Mouse (Mus musculus) fat pad, adult 2 months (tissue): ENCODE data around the gene Fgfr2.

Experiments used
- DNase-seq: peaks from one replicate; pipeline ENCODE4 v3.0.0-alpha.2; 2011; ENCODE audit warnings: low read depth, low spot score; ENCODE audit errors: extremely low read depth

Gene Fgfr2

GRCm38 (mm10) chr7:132731558-132731957 is 391.6 kb downstream of the Fgfr2 start:
- no peak for DNase-seq

- no peak for DNase-seq
Observed at GRCm38 (mm10) chr7:132730510-132730909, 392.6 kb downstream of the Fgfr2 start.

- DNase-seq = no peak
Observed at GRCm38 (mm10) chr7:132729093-132729831, 393.9 kb downstream of the Fgfr2 start.

GRCm38 (mm10) chr7:132726106-132726861 is 396.9 kb downstream of the Fgfr2 start:
- no peak for DNase-seq

GRCm38 (mm10) chr7:132724501-132725062 is 398.6 kb downstream of the Fgfr2 start:
- no peak for DNase-seq

- peak; percentile 46 for DNase-seq
Observed at GRCm38 (mm10) chr7:132723906-132724305, 399.2 kb downstream of the Fgfr2 start.

GRCm38 (mm10) chr7:132722401-132723370 is 400.5 kb downstream of the Fgfr2 start:
- DNase-seq = no peak

GRCm38 (mm10) chr7:132720562-132720961 is 402.6 kb downstream of the Fgfr2 start:
- no peak for DNase-seq

- DNase-seq = no peak
Observed at GRCm38 (mm10) chr7:132719570-132719969, 403.6 kb downstream of the Fgfr2 start.

- no peak for DNase-seq
Observed at GRCm38 (mm10) chr7:132715259-132715658, 407.9 kb downstream of the Fgfr2 start.

GRCm38 (mm10) chr7:132714236-132714923 is 408.8 kb downstream of the Fgfr2 start:
- no peak for DNase-seq

- DNase-seq = no peak
Observed at GRCm38 (mm10) chr7:132713483-132714126, 409.5 kb downstream of the Fgfr2 start.

GRCm38 (mm10) chr7:132712956-132713355 is 410.2 kb downstream of the Fgfr2 start:
- no peak for DNase-seq

- no peak for DNase-seq
Observed at GRCm38 (mm10) chr7:132712044-132712708, 411.0 kb downstream of the Fgfr2 start.

GRCm38 (mm10) chr7:132711579-132711978 is 411.6 kb downstream of the Fgfr2 start:
- no peak for DNase-seq

GRCm38 (mm10) chr7:132705130-132705529 is 418.0 kb downstream of the Fgfr2 start:
- no peak for DNase-seq

- DNase-seq = no peak
Observed at GRCm38 (mm10) chr7:132704310-132704875, 418.8 kb downstream of the Fgfr2 start.

GRCm38 (mm10) chr7:132703515-132704309 is 419.4 kb downstream of the Fgfr2 start:
- DNase-seq = no peak
